Mouse (Mus musculus) neutrophil, adult 59 days (primary cell): ENCODE results near the gene Zfp942. TPM values are rescaled to one million over a fixed set of nuclear protein-coding genes. Genes with fewer than 3 reads are reported as not detected.

ENCODE experiments used
- total RNA-seq, 2 experiments: library from RNA; stranded (reverse); gene quantifications; 1 replicate in 1 of 2; 2 replicates in 1 of 2; pipeline ENCODE4 v1.2.4; 2023

Zfp942 gene
- 10 to 100 TPM in 1 of 2 experiments, 1 to 10 TPM in 1; 8.2 to 11.8 TPM for total RNA-seq

DNA sequence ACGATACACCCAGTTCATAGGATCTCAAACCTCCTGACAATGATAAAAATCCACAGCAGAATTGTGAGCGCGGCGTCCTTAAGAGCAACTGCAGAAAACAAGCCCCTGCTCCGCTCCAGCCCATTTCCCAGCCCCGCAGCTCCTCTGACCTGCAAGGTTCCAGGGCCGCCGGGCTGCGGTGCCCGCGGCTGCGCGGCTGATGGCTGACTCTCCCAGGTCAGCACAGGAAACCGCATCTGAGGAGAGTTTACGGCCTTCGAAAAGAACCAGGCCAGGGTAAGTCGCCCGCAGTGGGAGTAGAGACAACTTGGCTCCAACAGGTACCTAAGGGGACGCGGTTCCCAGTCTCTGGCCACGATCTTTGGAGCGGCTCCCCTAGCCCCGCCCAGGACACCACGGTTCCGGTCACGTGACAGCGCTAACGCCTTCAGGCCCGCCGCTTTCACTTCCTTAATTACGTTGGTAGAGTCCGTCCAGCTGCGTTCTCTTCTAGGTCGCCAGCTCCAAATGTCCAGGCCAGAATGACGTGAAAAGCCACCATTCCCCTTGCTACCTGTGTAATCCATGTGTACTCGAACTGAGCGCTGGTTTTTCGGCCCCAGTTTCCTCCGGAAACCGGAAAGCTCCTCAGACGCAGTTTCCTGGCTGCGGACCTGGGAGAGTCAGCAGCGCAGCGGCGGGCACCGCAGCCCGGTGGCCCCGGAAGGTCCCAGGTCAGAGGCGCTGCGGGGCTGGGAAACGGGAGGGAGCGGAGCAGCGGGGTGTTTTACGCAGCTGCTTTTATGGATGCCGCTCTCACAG, at the start of gene Zfp942, which contains the start of gene Zfp943:
TSS of gene Zfp942 (minus strand) at position 358 of the 801 bp plus-strand sequence.
TSS of gene Zfp943 (plus strand) at position 446 of the 801 bp plus-strand sequence.

DNA sequence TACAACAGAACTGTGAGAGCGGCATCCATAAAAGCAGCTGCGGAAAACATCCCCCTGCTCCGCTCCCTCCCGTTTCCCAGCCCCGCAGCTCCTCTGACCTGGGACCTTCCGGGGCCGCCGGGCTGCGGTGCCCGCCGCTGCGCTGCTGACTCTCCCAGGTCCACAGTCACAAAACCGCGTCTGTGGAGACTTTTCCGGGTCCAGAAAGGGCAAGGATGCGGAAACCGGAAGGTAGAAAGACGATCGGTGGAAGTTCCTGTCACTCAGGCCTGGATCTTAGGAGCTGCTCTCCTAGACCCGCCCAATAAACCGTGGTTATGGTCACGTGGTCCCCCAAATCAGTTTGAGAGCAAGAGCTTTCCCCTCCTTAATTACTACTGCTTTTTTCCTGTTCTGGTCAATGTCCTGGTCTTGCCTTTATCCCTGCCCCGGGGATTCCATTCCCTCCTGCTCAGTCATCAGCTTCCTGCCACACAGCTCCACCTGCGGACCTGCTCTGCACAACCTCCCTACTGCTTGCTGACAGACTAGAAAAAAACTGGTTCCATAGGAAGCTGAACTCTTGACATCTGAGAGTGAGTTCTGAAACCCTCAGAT, 52.7 kb downstream of the Zfp942 start, which contains the start of gene Zfp995:
TSS of gene Zfp995 (minus strand) at position 471 of the 597 bp plus-strand sequence.

Other genes with a start within 250 kb of the Zfp942 start
- gene Zfp229, start 231.7 kb downstream of the Zfp942 start, total RNA-seq, result 1 to 10 TPM in 1 of 2 experiments, under 1 TPM in 1; 0.88 to 1.5 TPM
- gene Zfp820, start 116.7 kb downstream of the Zfp942 start, total RNA-seq, result under 1 TPM; 0.20 to 0.49 TPM
- 1 to 10 TPM; 3.1 to 3.2 TPM for gene Zfp995, start 52.5 kb downstream of the Zfp942 start, total RNA-seq
- 10 to 100 TPM; 12.2 to 13.1 TPM for gene Zfp943, start 88 bp upstream of the Zfp942 start, total RNA-seq
- gene Zfp947, start 203.7 kb upstream of the Zfp942 start, total RNA-seq, result under 1 TPM; 0.31 to 0.97 TPM